7 mouse cellular contexts compared by ENCODE assay signal in genomic region chr5:134552110-134552972, GRCm38 (mm10). TPM values are rescaled to one million over a fixed set of nuclear protein-coding genes. Genes with fewer than 3 reads are reported as not detected.
DNase-seq lines count a peak whose midpoint lies in the region; ATAC-seq lines count a peak whose summit lies in the region.

Gene Clip2, minus strand, starts transcription at chr5:134552434.

- H3K4me1 ChIP-seq in embryonic facial prominence, embryonic 12.5 days = peaks cover 35% of the 10 kb centered on the region
- peaks cover 29% of the 10 kb centered on the region for H3K4me1 ChIP-seq in limb, embryonic 11.5 days (ENCODE audit: control insufficient read depth, insufficient read depth, low read length)
- peaks cover 42% of the 10 kb centered on the region for H3K4me1 ChIP-seq in midbrain, embryonic 14.5 days (ENCODE audit: control insufficient read depth, insufficient read depth, low read length)

- ATAC-seq in embryonic facial prominence, embryonic 12.5 days (ENCODE audit: insufficient number of reproducible peaks, insufficient read depth, low FRiP score, low TSS enrichment) = peak; percentile 93
- ATAC-seq in limb, embryonic 11.5 days (ENCODE audit: insufficient number of reproducible peaks, low FRiP score, low TSS enrichment, low read depth) = peak; percentile 85
- peak; percentile 93 for ATAC-seq in midbrain, embryonic 14.5 days (ENCODE audit: low FRiP score, low TSS enrichment)

- no peaks in the 10 kb centered on the region for H3K9me3 ChIP-seq in embryonic facial prominence, embryonic 12.5 days
- H3K9me3 ChIP-seq in limb, embryonic 11.5 days (ENCODE audit: control insufficient read depth, low read length) = no peaks in the 10 kb centered on the region
- H3K9me3 ChIP-seq in midbrain, embryonic 14.5 days (ENCODE audit: control insufficient read depth, low read length) = no peaks in the 10 kb centered on the region

- peak within 1 kb of the TSS; percentile 87 for H3K4me3 ChIP-seq in embryonic facial prominence, embryonic 12.5 days
- peak within 1 kb of the TSS; percentile 86 for H3K4me3 ChIP-seq in limb, embryonic 11.5 days (ENCODE audit: low read depth, low read length)
- H3K4me3 ChIP-seq in midbrain, embryonic 14.5 days (replicated peaks; ENCODE audit: low read depth, low read length) = peak within 1 kb of the TSS; percentile 95

- H3K4me2 ChIP-seq in embryonic facial prominence, embryonic 12.5 days (replicated peaks) = peak within 1 kb of the TSS; percentile 80
- H3K4me2 ChIP-seq in limb, embryonic 11.5 days (ENCODE audit: low read depth, severe bottlenecking) = peak within 1 kb of the TSS; percentile 98
- peak within 1 kb of the TSS; percentile 90 for H3K4me2 ChIP-seq in midbrain, embryonic 14.5 days (ENCODE audit: low read length)

- no peaks in the 10 kb centered on the region for H3K27me3 ChIP-seq in embryonic facial prominence, embryonic 12.5 days
- no peaks in the 10 kb centered on the region for H3K27me3 ChIP-seq in limb, embryonic 11.5 days (ENCODE audit: control insufficient read depth, insufficient read depth, low read length)
- H3K27me3 ChIP-seq in midbrain, embryonic 14.5 days (ENCODE audit: control insufficient read depth, insufficient read depth, low read length) = no peaks in the 10 kb centered on the region

- peak within 1 kb of the TSS; percentile 94 for H3K9ac ChIP-seq in embryonic facial prominence, embryonic 12.5 days
- H3K9ac ChIP-seq in limb, embryonic 11.5 days (ENCODE audit: low read length) = peak within 1 kb of the TSS; percentile 87
- H3K9ac ChIP-seq in midbrain, embryonic 14.5 days (replicated peaks; ENCODE audit: low read length) = peak within 1 kb of the TSS; percentile 98

- H3K36me3 ChIP-seq in embryonic facial prominence, embryonic 12.5 days = 0 out of 2 replicates have a peak, but pooled peaks cover 3% of the 10 kb centered on the region
- H3K36me3 ChIP-seq in limb, embryonic 11.5 days (ENCODE audit: control insufficient read depth, insufficient read depth, low read length) = no peaks in the 10 kb centered on the region; the same call in 1 of the 2 replicates
- H3K36me3 ChIP-seq in midbrain, embryonic 14.5 days (ENCODE audit: control insufficient read depth, insufficient read depth, low read length) = 0 out of 2 replicates have a peak, but pooled peaks cover 2% of the 10 kb centered on the region

- 1% methylated on average over 56 of the region's 61 CpGs for WGBS in embryonic facial prominence, embryonic 12.5 days
- under 1% methylated on average over 55 of the region's 61 CpGs for WGBS in limb, embryonic 11.5 days
- WGBS in midbrain, embryonic 14.5 days = under 1% methylated on average over 55 of the region's 61 CpGs

- DNase-seq in adrenal gland, postnatal 14 days = peak; percentile 100
- peak; percentile 100 for DNase-seq in heart, adult 11 months
- peak; percentile 99 for DNase-seq in kidney, adult 18-20 months
- DNase-seq in limb, embryonic 11.5 days (ENCODE audit: low spot score) = peak; percentile 93
- DNase-seq in midbrain, embryonic 14.5 days = peak; percentile 96
- DNase-seq in spleen, adult 18-20 months = peak; percentile 81 to 85

- H3K27ac ChIP-seq in embryonic facial prominence, embryonic 12.5 days = peak within 1 kb of the TSS; percentile 99
- peak within 1 kb of the TSS; percentile 94 for H3K27ac ChIP-seq in limb, embryonic 11.5 days (replicated peaks; ENCODE audit: low read depth, low read length)
- H3K27ac ChIP-seq in midbrain, embryonic 14.5 days (replicated peaks; ENCODE audit: low read depth, low read length) = peak within 1 kb of the TSS; percentile 99

RNA-seq across cellular contexts. Expression of gene Clip2, which starts in this region (rescaled TPM):
- 23.4 and 25.3 TPM in 2 replicates for total RNA-seq in adrenal gland, postnatal 14 days (2021)
- polyA plus RNA-seq in embryonic facial prominence, embryonic 12.5 days (2016; fragmentation: Nextera tagmentation; extraction: Ambion mirVana) = 7.4 and 7.6 TPM in 2 replicates
- polyA plus RNA-seq in limb, embryonic 11.5 days (2014; fragmentation: Nextera tagmentation; extraction: Ambion mirVana) = 6.8 and 6.9 TPM in 2 replicates
- 18.2 and 19.3 TPM in 2 replicates for polyA plus RNA-seq in midbrain, embryonic 14.5 days (2014; fragmentation: Nextera tagmentation; extraction: Ambion mirVana)

Comparison
In these comparisons a context has a peak if more than half of its experiments do, and no peak if none do; other contexts are left out.
1. Peak in every context shown above with its lines: DNase-seq, ATAC-seq, H3K4me3 ChIP-seq and H3K27ac ChIP-seq.